Mouse (Mus musculus) spleen, postnatal 14 days (tissue): ENCODE results near the gene Med13l.

Source experiments
- DNase-seq, 2 experiments: peaks; one replicate each; pipeline ENCODE4 v3.0.0; 2021 to 2022; ENCODE audit warnings: low spot score in 2 of 2

Med13l gene

GRCm38 (mm10) chr5:118789226-118789625, 228.7 kb downstream of the Med13l start:
- DNase-seq = no peak

- DNase-seq = no peak
Measured at GRCm38 (mm10) chr5:118789776-118790175, 229.3 kb downstream of the Med13l start.

DNA sequence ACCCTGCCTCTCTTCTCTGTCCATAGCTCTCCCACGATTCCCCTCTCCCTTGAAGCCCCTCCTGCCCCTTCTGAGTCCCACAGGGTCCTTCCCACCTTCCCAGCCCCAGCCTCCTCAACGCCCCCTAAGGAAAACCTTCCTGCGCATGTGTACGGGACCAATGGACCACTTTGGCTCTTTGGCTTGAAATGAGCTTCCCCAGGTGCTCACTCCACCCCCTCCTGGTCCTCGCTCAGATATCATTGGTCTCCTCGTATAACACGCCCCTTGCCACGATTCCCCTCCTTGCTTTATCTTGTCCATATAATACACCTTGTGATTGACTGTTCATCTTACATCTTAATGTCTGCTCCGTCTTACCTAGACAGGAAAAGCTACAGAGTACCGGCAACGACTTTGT, 237.3 kb downstream of the Med13l start:
- no peak for DNase-seq

DNA sequence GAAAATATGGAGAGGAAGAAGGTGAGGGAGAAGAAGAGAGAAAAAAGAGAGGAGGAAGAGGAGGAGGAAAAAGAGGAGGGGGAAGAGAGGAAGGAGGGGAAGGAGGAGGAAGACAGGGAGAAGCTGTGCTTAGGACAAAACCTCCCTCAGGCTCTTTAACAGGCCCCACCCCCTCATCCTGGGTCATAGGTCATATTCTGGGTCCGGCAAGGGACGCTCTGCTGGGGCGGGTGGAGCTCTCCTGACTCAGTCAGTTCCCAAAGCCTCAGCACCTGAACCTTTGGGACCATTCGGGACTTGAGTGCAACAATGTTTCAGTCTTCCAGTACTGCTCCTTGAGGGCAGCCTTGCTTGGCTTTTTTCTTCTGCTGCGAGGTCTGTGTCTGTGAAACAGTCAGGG, 241.1 kb downstream of the Med13l start:
- no peak for DNase-seq

GRCm38 (mm10) chr5:118802036-118802435, 241.6 kb downstream of the Med13l start:
- DNase-seq = no peak

DNA sequence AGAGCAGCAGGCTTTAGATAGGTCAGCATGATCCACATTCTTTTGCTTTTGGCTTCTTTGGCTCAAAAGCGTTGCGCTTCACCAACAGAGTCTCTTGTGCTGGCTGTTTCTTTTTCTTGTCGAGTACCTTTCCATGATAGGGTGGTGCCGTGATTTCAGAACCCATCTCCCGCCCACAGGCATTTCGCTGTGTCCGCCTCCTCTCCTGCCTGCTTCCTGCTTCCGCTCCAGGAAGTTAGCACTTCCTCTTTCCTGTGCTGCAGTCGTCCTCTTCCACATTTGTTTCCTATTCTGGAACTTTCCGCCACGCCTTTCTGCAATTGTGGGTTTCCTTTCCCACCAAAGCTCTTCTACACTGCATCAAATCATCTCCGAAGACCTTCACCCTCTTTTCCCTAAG, 248.5 kb downstream of the Med13l start:
- DNase-seq = no peak

DNA sequence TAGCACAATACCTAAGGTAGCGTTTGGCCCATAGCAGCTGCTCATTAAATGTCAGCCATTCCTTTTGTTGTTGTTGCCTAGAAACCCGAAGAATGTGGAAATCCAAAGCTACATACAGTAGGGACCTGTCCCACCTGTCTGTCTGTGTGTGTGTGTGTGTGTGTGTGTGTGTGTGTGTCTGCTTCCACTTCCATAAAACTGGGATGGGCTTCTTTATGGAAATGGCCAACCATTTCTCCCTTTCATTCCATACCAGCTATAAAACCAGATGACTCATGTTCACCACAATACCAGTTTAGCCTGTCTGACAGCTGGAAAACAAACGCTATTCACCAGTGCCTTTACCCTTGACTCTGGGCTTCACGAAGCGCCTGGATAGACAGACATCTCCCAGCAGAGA, 249.1 kb downstream of the Med13l start:
- no peak for DNase-seq

- no peak for DNase-seq
Measured at GRCm38 (mm10) chr5:118811690-118812089, 251.2 kb downstream of the Med13l start.

DNA sequence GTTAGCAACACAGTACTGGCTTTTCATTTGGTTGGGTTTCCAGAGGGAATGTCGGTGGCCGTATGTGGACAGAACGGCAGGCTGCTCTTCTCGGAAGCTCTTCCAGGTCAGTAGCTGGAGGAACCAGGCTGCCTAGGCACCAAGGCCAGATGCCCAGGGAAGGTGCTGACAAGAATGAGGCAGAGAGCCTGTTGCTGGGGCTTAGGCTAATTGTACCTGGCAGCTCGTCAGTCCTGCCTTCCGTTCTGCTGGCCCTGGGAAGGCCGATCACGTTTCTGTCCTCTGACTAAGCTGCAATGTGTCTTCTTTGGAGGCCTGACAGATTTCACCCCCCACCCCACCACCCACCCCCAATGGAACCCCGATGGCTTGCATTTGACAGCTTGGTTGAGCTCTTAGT, 251.9 kb downstream of the Med13l start:
- no peak for DNase-seq

DNA sequence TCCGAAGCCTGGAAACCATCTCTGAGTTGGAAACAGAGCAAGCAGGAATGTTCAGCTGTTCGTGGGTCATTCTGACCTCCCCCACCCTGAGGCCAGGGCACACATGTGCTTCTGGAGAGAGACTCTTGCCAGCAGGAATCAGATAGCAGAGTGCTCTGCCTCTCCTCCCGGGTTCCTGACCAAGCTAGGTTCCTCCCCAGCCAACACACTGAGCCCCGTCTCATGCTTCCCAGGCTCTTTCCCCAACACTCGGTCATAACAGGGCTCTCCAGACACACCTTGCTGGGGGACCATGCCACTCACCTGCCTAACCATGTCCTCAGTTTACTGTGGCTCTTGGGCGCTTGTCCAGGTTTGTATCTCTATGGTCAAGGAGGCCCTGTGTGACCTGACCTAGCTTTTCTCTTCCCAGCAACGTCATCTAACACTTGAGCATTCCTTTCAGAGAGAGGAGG, 252.5 kb downstream of the Med13l start:
- no peak for DNase-seq

- DNase-seq = no peak
Measured at GRCm38 (mm10) chr5:118814052-118814451, 253.6 kb downstream of the Med13l start.
